Mouse (Mus musculus) midbrain, embryonic 10.5 days (tissue): Measurements from ENCODE around the gene Pax5. TPM values are rescaled to one million over a fixed set of nuclear protein-coding genes. Genes with fewer than 3 reads are reported as not detected.

Source experiments
- DNase-seq: peaks from one replicate; pipeline ENCODE4 v3.0.0-alpha.2; 2017; ENCODE audit warnings: low spot score
- H3K27ac ChIP-seq: fragments of 300-500 bp; sonication (generic); replicated peaks from 2 replicates; pipeline ENCODE4 v1.5.1; 2016; ENCODE audit warnings: mild to moderate bottlenecking
- H3K27me3 ChIP-seq: fragments of 300-500 bp; sonication (generic); 2 replicates; pipeline ENCODE4 v1.6.1; 2016; ENCODE audit warnings: low read depth, mild to moderate bottlenecking; ENCODE audit not compliant: poor library complexity, severe bottlenecking
- H3K36me3 ChIP-seq: fragments of 300-500 bp; sonication (generic); 2 replicates; pipeline ENCODE4 v1.6.1; 2016; ENCODE audit warnings: mild to moderate bottlenecking, moderate library complexity
- H3K4me1 ChIP-seq: fragments of 300-500 bp; sonication (generic); 2 replicates; pipeline ENCODE4 v1.6.1; 2016
- H3K4me3 ChIP-seq: fragments of 300-500 bp; sonication (generic); 2 replicates; pipeline ENCODE4 v1.5.1; 2016; ENCODE audit warnings: mild to moderate bottlenecking, moderate library complexity
- H3K9me3 ChIP-seq: fragments of 300-500 bp; sonication (generic); replicated peaks from 2 replicates; pipeline ENCODE4 v1.6.1; 2016; ENCODE audit warnings: mild to moderate bottlenecking
- WGBS: fragments of 180-500 bp; shearing (Covaris S2); methylation state at CpG from one replicate; pipeline ENCODE4 v1.1.7; 2016; 5-methylcytosine and 5-hydroxymethylcytosine counted together
- polyA plus RNA-seq: library from polyadenylated mRNA; unstranded; fragments of >200 nt; fragmentation: Nextera tagmentation; extraction: Ambion mirVana; gene quantifications from 2 replicates; pipeline ENCODE4 v1.2.1, GENCODE M21; 2016

The Pax5 gene
- polyA plus RNA-seq, 1 experiment from 2014 or later = 6.3 TPM

DNA sequence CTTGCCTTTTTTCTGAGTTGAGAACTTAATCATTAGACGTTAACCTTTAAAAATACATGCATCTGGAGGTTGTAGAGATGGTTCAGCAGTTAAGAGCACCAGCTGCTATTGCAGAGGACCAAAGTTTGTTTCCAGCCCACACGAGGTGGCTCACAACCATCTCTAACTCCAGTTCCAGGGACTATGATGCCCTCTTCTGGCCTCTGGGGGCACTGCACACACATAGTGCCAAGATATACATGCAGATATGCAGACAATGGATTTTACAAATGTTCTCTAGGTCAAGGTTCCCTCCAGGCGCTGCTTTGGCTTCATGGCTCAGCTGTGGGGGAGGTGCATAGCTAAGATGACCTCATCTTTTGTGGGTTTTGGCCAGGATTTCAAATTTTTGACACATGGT is 74.7 kb downstream of the Pax5 start:
- H3K4me1 ChIP-seq = peaks cover 19% of the 10 kb centered on the region
- H3K27ac ChIP-seq = no peak overlapping the region
- H3K9me3 ChIP-seq = no peaks in the 10 kb centered on the region
- no peak for DNase-seq
- 87% methylated on average over 3 of the region's 3 CpGs for WGBS
- H3K36me3 ChIP-seq = peaks cover 26% of the 10 kb centered on the region
- 0 out of 2 replicates have a peak, but pooled peaks cover 4% of the 10 kb centered on the region for H3K27me3 ChIP-seq
- H3K4me3 ChIP-seq = no peak overlapping the region

GRCm38 (mm10) chr4:44633694-44634524 is 76.4 kb downstream of the Pax5 start:
- no peaks in the 10 kb centered on the region for H3K9me3 ChIP-seq
- 42% methylated on average over 12 of the region's 12 CpGs for WGBS
- DNase-seq = no peak
- H3K4me1 ChIP-seq = peaks cover 10% of the 10 kb centered on the region
- no peak overlapping the region for H3K4me3 ChIP-seq
- H3K27ac ChIP-seq = 0 out of 2 replicates have a peak overlapping the region, but pooled peaks have one; percentile 17
- H3K27me3 ChIP-seq = peaks cover 4% of the 10 kb centered on the region; the same call in 1 of the 2 replicates
- peaks cover 33% of the 10 kb centered on the region for H3K36me3 ChIP-seq

GRCm38 (mm10) chr4:44630059-44630458 is 80.2 kb downstream of the Pax5 start:
- H3K4me1 ChIP-seq = peaks cover 10% of the 10 kb centered on the region
- no peak overlapping the region for H3K4me3 ChIP-seq
- WGBS = 85% methylated on average over 6 of the region's 6 CpGs
- H3K9me3 ChIP-seq = no peaks in the 10 kb centered on the region
- H3K27ac ChIP-seq = no peak overlapping the region
- peaks cover 4% of the 10 kb centered on the region; the same call in 1 of the 2 replicates for H3K27me3 ChIP-seq
- no peak for DNase-seq
- H3K36me3 ChIP-seq = peaks cover 17% of the 10 kb centered on the region

DNA sequence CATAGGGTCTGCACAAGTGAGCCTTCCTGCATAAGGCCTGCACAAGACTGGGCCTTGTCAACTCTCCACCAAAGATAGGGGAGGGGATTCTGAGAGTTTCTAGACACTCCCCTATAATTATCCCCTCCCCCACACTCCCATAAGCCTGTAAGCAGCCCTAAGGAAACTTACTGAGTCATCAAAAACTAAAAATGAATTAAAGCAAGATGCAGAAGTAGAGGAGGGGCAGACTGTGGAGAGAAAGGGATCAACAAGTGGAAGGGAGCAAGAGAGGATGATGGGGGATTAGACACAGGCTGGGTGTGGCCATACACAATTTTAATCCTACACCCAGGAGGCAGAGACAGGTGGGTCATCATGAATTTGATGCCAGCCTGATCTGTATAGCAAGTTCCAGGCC is 82.4 kb downstream of the Pax5 start:
- peaks cover 17% of the 10 kb centered on the region for H3K36me3 ChIP-seq
- H3K9me3 ChIP-seq = no peaks in the 10 kb centered on the region
- no peaks in the 10 kb centered on the region; the same call in 1 of the 2 replicates for H3K27me3 ChIP-seq
- H3K4me1 ChIP-seq = no peaks in the 10 kb centered on the region
- DNase-seq = no peak
- H3K27ac ChIP-seq = no peak overlapping the region
- H3K4me3 ChIP-seq = no peak overlapping the region

GRCm38 (mm10) chr4:44625108-44625424 is 85.2 kb downstream of the Pax5 start:
- 88% methylated on average over 6 of the region's 6 CpGs for WGBS
- Histone ChIP-seq H3K27me3 (no peaks in the 10 kb centered on the region), H3K4me3 (no peak overlapping the region), H3K36me3 (peaks cover 23% of the 10 kb centered on the region), H3K27ac (no peak overlapping the region), H3K9me3 (no peaks in the 10 kb centered on the region), H3K4me1 (no peaks in the 10 kb centered on the region)
- no peak for DNase-seq

- 92% methylated on average over 12 of the region's 12 CpGs for WGBS
- Histone ChIP-seq H3K4me3 (no peak overlapping the region), H3K27ac (no peak overlapping the region), H3K4me1 (no peaks in the 10 kb centered on the region), H3K36me3 (peaks cover 17% of the 10 kb centered on the region), H3K27me3 (no peaks in the 10 kb centered on the region), H3K9me3 (no peaks in the 10 kb centered on the region)
- DNase-seq = no peak
These were observed 85.8 kb downstream of the Pax5 start for GRCm38 (mm10) chr4:44624232-44625107.

GRCm38 (mm10) chr4:44623435-44623727 is 86.9 kb downstream of the Pax5 start:
- no peak overlapping the region for H3K27ac ChIP-seq
- no peaks in the 10 kb centered on the region for H3K27me3 ChIP-seq

GRCm38 (mm10) chr4:44622682-44623434 is 87.4 kb downstream of the Pax5 start:
- H3K4me3 ChIP-seq = no peak overlapping the region
- peaks cover 17% of the 10 kb centered on the region for H3K36me3 ChIP-seq
- no peak for DNase-seq
- no peaks in the 10 kb centered on the region for H3K9me3 ChIP-seq
- WGBS = 89% methylated on average over 17 of the region's 17 CpGs
- no peak overlapping the region for H3K27ac ChIP-seq
- H3K4me1 ChIP-seq = no peaks in the 10 kb centered on the region
- no peaks in the 10 kb centered on the region for H3K27me3 ChIP-seq

More at GRCm38 (mm10) chr4:44623435-44623727, 86.9 kb downstream of the Pax5 start:
- peaks cover 17% of the 10 kb centered on the region for H3K36me3 ChIP-seq
- 90% methylated on average over 5 of the region's 5 CpGs for WGBS
- no peaks in the 10 kb centered on the region for H3K4me1 ChIP-seq
- DNase-seq = no peak
- H3K4me3 ChIP-seq = no peak overlapping the region
- H3K9me3 ChIP-seq = no peaks in the 10 kb centered on the region

GRCm38 (mm10) chr4:44620241-44620640 is 90.0 kb downstream of the Pax5 start:
- no peak overlapping the region for H3K27ac ChIP-seq
- H3K27me3 ChIP-seq = no peaks in the 10 kb centered on the region
- no peak for DNase-seq
- H3K4me3 ChIP-seq = no peak overlapping the region
- no peaks in the 10 kb centered on the region for H3K9me3 ChIP-seq
- H3K36me3 ChIP-seq = peaks cover 22% of the 10 kb centered on the region
- 93% methylated on average over 5 of the region's 5 CpGs for WGBS
- H3K4me1 ChIP-seq = no peaks in the 10 kb centered on the region

DNA sequence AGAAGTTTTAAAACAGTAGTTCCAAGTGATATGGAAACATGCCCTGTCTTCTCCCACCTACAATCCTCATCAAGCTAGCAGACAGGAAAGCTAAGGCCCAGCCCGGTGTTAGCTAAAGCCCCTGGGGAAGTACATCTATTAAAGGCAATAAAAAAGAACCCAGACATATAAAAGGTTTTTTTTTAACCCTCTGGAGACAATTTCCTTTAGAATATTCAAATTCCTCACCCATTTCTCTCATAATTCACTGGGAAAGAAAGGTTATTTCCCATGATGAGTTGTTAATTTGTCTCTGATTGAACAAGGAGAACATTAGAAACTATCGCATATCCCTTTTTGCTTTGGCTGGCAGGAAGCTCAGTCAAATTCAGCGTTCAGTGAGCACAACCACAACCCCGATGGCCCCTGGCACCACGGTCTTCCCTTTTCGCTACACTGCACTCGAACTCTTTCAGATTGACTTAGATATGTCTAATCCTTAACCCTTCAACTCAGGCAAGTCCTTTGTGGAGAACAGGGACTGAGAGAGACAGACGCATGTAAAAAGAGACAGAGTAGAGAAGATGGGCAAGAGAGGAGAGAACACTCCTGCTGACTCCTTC is 96.1 kb downstream of the Pax5 start:
- no peaks in the 10 kb centered on the region for H3K9me3 ChIP-seq
- H3K27me3 ChIP-seq = no peaks in the 10 kb centered on the region
- 0 out of 2 replicates have a peak, but pooled peaks cover 3% of the 10 kb centered on the region for H3K4me1 ChIP-seq
- peaks cover 33% of the 10 kb centered on the region for H3K36me3 ChIP-seq
- no peak overlapping the region for H3K4me3 ChIP-seq
- DNase-seq = no peak
- H3K27ac ChIP-seq = no peak overlapping the region
- 89% methylated on average over 8 of the region's 8 CpGs for WGBS

GRCm38 (mm10) chr4:44612392-44612791 is 97.9 kb downstream of the Pax5 start:
- Histone ChIP-seq H3K27me3 (no peaks in the 10 kb centered on the region), H3K4me3 (no peak overlapping the region), H3K9me3 (no peaks in the 10 kb centered on the region), H3K36me3 (peaks cover 49% of the 10 kb centered on the region), H3K4me1 (0 out of 2 replicates have a peak, but pooled peaks cover 3% of the 10 kb centered on the region), H3K27ac (no peak overlapping the region)
- 93% methylated on average over 3 of the region's 3 CpGs for WGBS
- no peak for DNase-seq

DNA sequence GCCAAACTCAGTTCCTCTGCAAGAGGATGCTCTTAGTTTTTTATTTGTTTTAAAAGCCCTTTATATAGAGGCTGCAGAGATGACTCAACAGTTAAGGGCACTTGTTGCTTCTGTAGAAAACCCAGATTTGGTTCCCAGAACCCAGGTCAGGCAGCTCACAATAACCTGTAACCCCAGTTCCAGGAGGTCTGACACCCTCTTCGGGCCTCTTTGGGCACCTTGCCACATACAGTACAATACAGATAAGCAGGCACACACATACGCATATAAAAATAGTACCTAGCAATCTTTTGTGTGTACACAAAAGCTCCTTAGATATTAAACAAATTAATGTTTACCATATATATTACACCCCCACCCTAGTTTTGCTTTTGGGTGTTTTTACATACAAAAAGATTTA is 104.8 kb downstream of the Pax5 start:
- Histone ChIP-seq H3K36me3 (peaks cover 39% of the 10 kb centered on the region), H3K27ac (no peak overlapping the region), H3K27me3 (no peaks in the 10 kb centered on the region), H3K9me3 (no peaks in the 10 kb centered on the region), H3K4me3 (no peak overlapping the region), H3K4me1 (peaks cover 28% of the 10 kb centered on the region)
- no peak for DNase-seq
- 94% methylated on average over 2 of the region's 2 CpGs for WGBS
